8 mouse cellular contexts compared by ENCODE assay signal in the genomic region with DNA sequence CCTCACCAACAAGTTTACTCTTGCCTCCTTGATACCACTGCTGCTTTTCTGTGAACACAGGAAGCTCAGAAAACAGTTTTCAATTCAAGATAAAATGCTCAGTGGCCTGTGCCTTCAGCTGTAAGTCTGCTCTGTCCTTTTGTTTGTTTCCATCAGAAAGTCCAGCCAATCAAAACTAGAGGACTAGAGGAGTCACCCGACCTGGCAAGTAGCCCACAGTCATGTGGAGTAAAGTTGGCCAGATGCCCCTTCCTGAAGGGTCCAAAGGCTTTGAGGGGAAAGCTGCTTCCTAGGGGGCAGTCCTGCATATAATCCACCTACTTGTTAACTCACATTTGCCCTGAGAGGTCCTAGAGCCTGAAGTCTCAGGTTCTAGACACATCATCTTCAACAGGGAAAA. TPM values are rescaled to one million over a fixed set of nuclear protein-coding genes. Genes with fewer than 3 reads are reported as not detected.
DNase-seq lines count a peak whose midpoint lies in the region; ATAC-seq lines count a peak whose summit lies in the region.

No protein-coding gene starts in this region.

- WGBS in forebrain, embryonic 14.5 days, result 46% methylated on average over 1 of the region's 1 CpGs
- 60% methylated on average over 1 of the region's 1 CpGs for WGBS in forebrain, embryonic 10.5 days
- WGBS in midbrain, embryonic 16.5 days, result 48% methylated on average over 1 of the region's 1 CpGs
- 41% methylated on average over 1 of the region's 1 CpGs for WGBS in midbrain, embryonic 13.5 days
- WGBS in forebrain, embryonic 15.5 days, result 27% methylated on average over 1 of the region's 1 CpGs

- no peak overlapping the region for H3K27ac ChIP-seq in forebrain, embryonic 14.5 days (ENCODE audit: low read depth, low read length)
- no peak overlapping the region for H3K27ac ChIP-seq in forebrain, embryonic 10.5 days
- no peak overlapping the region for H3K27ac ChIP-seq in midbrain, embryonic 16.5 days (ENCODE audit: low read length)
- H3K27ac ChIP-seq in midbrain, embryonic 13.5 days, result no peak overlapping the region
- H3K27ac ChIP-seq in forebrain, embryonic 15.5 days (replicated peaks), result no peak overlapping the region

- peak; percentile 68 for DNase-seq in forebrain, embryonic 14.5 days (ENCODE audit: low spot score)
- no peak for DNase-seq in forebrain, embryonic 10.5 days (ENCODE audit: extremely low spot score, low spot score)
- peak; percentile 33 to 49 for DNase-seq in heart, postnatal 14 days
- DNase-seq in lung, postnatal 25 days (ENCODE audit: low spot score), result peak; percentile 9
- no peak for DNase-seq in left cerebral cortex, adult 11 months (ENCODE audit: low spot score)

- no peaks in the 10 kb centered on the region for H3K36me3 ChIP-seq in forebrain, embryonic 14.5 days (ENCODE audit: control insufficient read depth, insufficient read depth, low read length)
- no peaks in the 10 kb centered on the region for H3K36me3 ChIP-seq in forebrain, embryonic 10.5 days (replicated peaks)
- no peaks in the 10 kb centered on the region for H3K36me3 ChIP-seq in midbrain, embryonic 16.5 days (ENCODE audit: control insufficient read depth, insufficient read depth, low read length)
- no peaks in the 10 kb centered on the region for H3K36me3 ChIP-seq in midbrain, embryonic 13.5 days
- H3K36me3 ChIP-seq in forebrain, embryonic 15.5 days, result no peaks in the 10 kb centered on the region

- H3K27me3 ChIP-seq in forebrain, embryonic 14.5 days (replicated peaks; ENCODE audit: control insufficient read depth, insufficient read depth, low read length), result no peaks in the 10 kb centered on the region
- no peaks in the 10 kb centered on the region for H3K27me3 ChIP-seq in forebrain, embryonic 10.5 days (ENCODE audit: poor library complexity, severe bottlenecking)
- H3K27me3 ChIP-seq in midbrain, embryonic 16.5 days (ENCODE audit: control insufficient read depth, insufficient read depth, low read depth, low read length), result no peaks in the 10 kb centered on the region
- no peaks in the 10 kb centered on the region for H3K27me3 ChIP-seq in midbrain, embryonic 13.5 days
- H3K27me3 ChIP-seq in forebrain, embryonic 15.5 days, result no peaks in the 10 kb centered on the region

- no peak for ATAC-seq in forebrain, embryonic 14.5 days
- 0 out of 2 replicates have a peak, but pooled peaks have one; percentile 39 for ATAC-seq in midbrain, embryonic 16.5 days
- ATAC-seq in midbrain, embryonic 13.5 days, result no peak
- ATAC-seq in forebrain, embryonic 15.5 days (replicated peaks), result no peak; the same call in 1 of the 2 replicates

- no peak overlapping the region for H3K9ac ChIP-seq in forebrain, embryonic 14.5 days (ENCODE audit: low read length)
- no peak overlapping the region for H3K9ac ChIP-seq in midbrain, embryonic 16.5 days (ENCODE audit: low read depth, low read length)
- no peak overlapping the region for H3K9ac ChIP-seq in midbrain, embryonic 13.5 days (replicated peaks)
- H3K9ac ChIP-seq in forebrain, embryonic 15.5 days (replicated peaks), result no peak overlapping the region

- intact Hi-C loops in heart, postnatal 14 days (cut with DNase I), result no loop called here

- H3K9me3 ChIP-seq in forebrain, embryonic 14.5 days (replicated peaks; ENCODE audit: control insufficient read depth, low read length), result no peaks in the 10 kb centered on the region
- no peaks in the 10 kb centered on the region for H3K9me3 ChIP-seq in forebrain, embryonic 10.5 days
- no peaks in the 10 kb centered on the region for H3K9me3 ChIP-seq in midbrain, embryonic 16.5 days (replicated peaks; ENCODE audit: control insufficient read depth, low read length, poor library complexity, severe bottlenecking)
- H3K9me3 ChIP-seq in midbrain, embryonic 13.5 days, result no peaks in the 10 kb centered on the region
- no peaks in the 10 kb centered on the region for H3K9me3 ChIP-seq in forebrain, embryonic 15.5 days

- no peak overlapping the region for H3K4me3 ChIP-seq in forebrain, embryonic 14.5 days (ENCODE audit: low read depth, low read length)
- H3K4me3 ChIP-seq in forebrain, embryonic 10.5 days, result no peak overlapping the region
- no peak overlapping the region for H3K4me3 ChIP-seq in midbrain, embryonic 16.5 days (ENCODE audit: low read depth, low read length)
- no peak overlapping the region for H3K4me3 ChIP-seq in midbrain, embryonic 13.5 days (replicated peaks)
- H3K4me3 ChIP-seq in forebrain, embryonic 15.5 days, result no peak overlapping the region

- no peak overlapping the region for H3K4me2 ChIP-seq in forebrain, embryonic 14.5 days (ENCODE audit: low read length)
- H3K4me2 ChIP-seq in midbrain, embryonic 16.5 days (ENCODE audit: low read length), result no peak overlapping the region
- no peak overlapping the region for H3K4me2 ChIP-seq in midbrain, embryonic 13.5 days (replicated peaks)
- H3K4me2 ChIP-seq in forebrain, embryonic 15.5 days (replicated peaks), result no peak overlapping the region

- no peaks in the 10 kb centered on the region for H3K4me1 ChIP-seq in forebrain, embryonic 14.5 days (ENCODE audit: control insufficient read depth, insufficient read depth, low read length)
- no peaks in the 10 kb centered on the region for H3K4me1 ChIP-seq in forebrain, embryonic 10.5 days
- no peaks in the 10 kb centered on the region for H3K4me1 ChIP-seq in midbrain, embryonic 16.5 days (ENCODE audit: control insufficient read depth, insufficient read depth, low read length)
- no peaks in the 10 kb centered on the region for H3K4me1 ChIP-seq in midbrain, embryonic 13.5 days (replicated peaks)
- H3K4me1 ChIP-seq in forebrain, embryonic 15.5 days, result no peaks in the 10 kb centered on the region; the same call in 1 of the 2 replicates

RNA-seq across cellular contexts. Expression of gene Slc35f3, which starts 10.7 kb away (rescaled TPM):
- polyA plus RNA-seq in forebrain, embryonic 14.5 days (2014; fragmentation: Nextera tagmentation; extraction: Ambion mirVana), result 0.24 and 0.54 TPM in 2 replicates
- polyA plus RNA-seq in forebrain, embryonic 10.5 days (2016; fragmentation: Nextera tagmentation; extraction: Ambion mirVana), result 0.06 and 0.07 TPM in 2 replicates
- polyA plus RNA-seq in midbrain, embryonic 16.5 days (2015; fragmentation: Nextera tagmentation; extraction: Ambion mirVana), result 2.0 and 2.5 TPM in 2 replicates
- polyA plus RNA-seq in midbrain, embryonic 13.5 days (2015; fragmentation: Nextera tagmentation; extraction: Ambion mirVana), result 0.54 and 0.75 TPM in 2 replicates
- total RNA-seq in heart, postnatal 14 days (2021), result not detected
- polyA plus RNA-seq in forebrain, embryonic 15.5 days (2015; fragmentation: Nextera tagmentation; extraction: Ambion mirVana), result 0.84 and 1.2 TPM in 2 replicates

Comparison
In these comparisons a context has a peak if more than half of its experiments do, and no peak if none do; other contexts are left out.
1. DNase-seq: peak in forebrain, embryonic 14.5 days (single experiment), heart, postnatal 14 days (2 of 2) and lung, postnatal 25 days (single experiment); none in forebrain, embryonic 10.5 days (single experiment) and left cerebral cortex, adult 11 months (single experiment).